Mouse (Mus musculus): ENCODE data around the gene Cdca7. TPM values are rescaled to one million over a fixed set of nuclear protein-coding genes. Genes with fewer than 3 reads are reported as not detected.

Gene Cdca7
- polyA plus RNA-seq, 2 experiments: 45.0 to 48.9 TPM

DNA sequence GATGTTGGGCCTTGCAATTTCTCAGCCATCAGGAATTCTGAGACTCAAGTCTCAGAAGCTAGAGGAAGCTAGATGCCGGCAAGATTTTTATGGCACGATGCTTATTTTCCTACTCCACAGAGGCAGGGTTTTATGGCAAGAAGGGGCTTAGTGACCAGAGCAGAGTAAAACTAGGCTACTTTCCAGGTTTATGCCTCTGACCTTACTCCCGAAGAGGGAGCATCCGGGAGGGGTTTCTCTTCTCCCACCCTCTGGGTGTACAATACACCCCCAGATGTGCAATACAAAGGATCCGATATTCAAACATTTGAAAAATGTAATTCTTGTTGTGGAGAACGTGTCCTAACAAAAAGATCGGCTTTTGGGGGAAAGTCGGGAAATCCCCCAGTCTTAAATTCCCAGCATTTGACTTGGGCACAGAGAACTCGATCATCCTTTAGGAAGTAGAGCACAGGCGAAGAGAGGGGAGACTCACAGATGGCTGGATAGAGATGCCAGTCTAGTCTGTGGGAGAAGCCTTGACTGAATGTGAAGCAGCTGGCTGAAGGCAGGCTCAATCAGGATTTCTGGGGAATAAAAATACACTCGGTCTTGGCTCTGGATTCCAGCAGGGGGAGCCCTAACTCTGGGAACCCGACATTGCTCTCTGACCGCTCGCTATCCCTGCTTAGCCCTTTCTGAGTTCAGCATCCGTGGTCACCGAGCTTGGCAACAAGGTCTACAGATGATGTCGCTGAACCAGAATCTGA, 40.2 kb downstream of the Cdca7 start:
- no peak overlapping the region for H3K4me2 ChIP-seq (ENCODE audit: low read depth)
- TF ChIP-seq CTCF (IDR thresholded peaks at IDR 0.05; ENCODE audit: low read depth) (peak; percentile 78), EP300 (IDR thresholded peaks at IDR 0.05; ENCODE audit: low read depth) (no peak)
- H3K36me3 ChIP-seq (replicated peaks; ENCODE audit: control insufficient read depth, insufficient read depth, low read depth): no peaks in the 10 kb centered on the region
- ATAC-seq (ENCODE audit: insufficient read depth) (no peak), DNase-seq (ENCODE audit: low read depth in 3 of 3, low spot score in 3 of 3) (peak; percentile 4 to 13 (median 10))
- H3K9me3 ChIP-seq (ENCODE audit: control insufficient read depth, low read length): no peaks in the 10 kb centered on the region
- peaks cover 5% of the 10 kb centered on the region for H3K27me3 ChIP-seq (ENCODE audit: control insufficient read depth, insufficient read depth, low read length)
- no peak overlapping the region for H3K27ac ChIP-seq
- no peaks in the 10 kb centered on the region for H3K4me1 ChIP-seq (replicated peaks; ENCODE audit: control insufficient read depth in 2 of 2, insufficient read depth in 2 of 2, low read length in 1 of 2)
- no peak overlapping the region for H3K9ac ChIP-seq (replicated peaks)
- 22% methylated on average over 17 of the region's 17 CpGs for WGBS (ENCODE audit: insufficient replicate concordance)
- H3K4me3 ChIP-seq (ENCODE audit: insufficient read depth in 1 of 2, low read depth in 2 of 2, low read length in 2 of 2): no peak overlapping the region

GRCm38 (mm10) chr2:72516720-72517089, 40.7 kb downstream of the Cdca7 start:
- H3K9me3 ChIP-seq (ENCODE audit: control insufficient read depth, low read length): no peaks in the 10 kb centered on the region
- H3K27ac ChIP-seq: no peak overlapping the region
- H3K4me2 ChIP-seq (ENCODE audit: low read depth): no peak overlapping the region
- no peak for ATAC-seq (ENCODE audit: insufficient read depth)
- no peak overlapping the region for H3K4me3 ChIP-seq (ENCODE audit: insufficient read depth in 1 of 2, low read depth in 2 of 2, low read length in 2 of 2)
- TF ChIP-seq CTCF (IDR thresholded peaks at IDR 0.05; ENCODE audit: low read depth) (no peak), EP300 (IDR thresholded peaks at IDR 0.05; ENCODE audit: low read depth) (no peak)
- H3K4me1 ChIP-seq (replicated peaks; ENCODE audit: control insufficient read depth in 2 of 2, insufficient read depth in 2 of 2, low read length in 1 of 2): no peaks in the 10 kb centered on the region
- H3K9ac ChIP-seq (replicated peaks): no peak overlapping the region
- peaks cover 5% of the 10 kb centered on the region for H3K27me3 ChIP-seq (ENCODE audit: control insufficient read depth, insufficient read depth, low read length)
- 26% methylated on average over 8 of the region's 8 CpGs for WGBS (ENCODE audit: insufficient replicate concordance)
- DNase-seq (ENCODE audit: low read depth in 3 of 3, low spot score in 3 of 3): no peak
- H3K36me3 ChIP-seq (replicated peaks; ENCODE audit: control insufficient read depth, insufficient read depth, low read depth): no peaks in the 10 kb centered on the region

DNA sequence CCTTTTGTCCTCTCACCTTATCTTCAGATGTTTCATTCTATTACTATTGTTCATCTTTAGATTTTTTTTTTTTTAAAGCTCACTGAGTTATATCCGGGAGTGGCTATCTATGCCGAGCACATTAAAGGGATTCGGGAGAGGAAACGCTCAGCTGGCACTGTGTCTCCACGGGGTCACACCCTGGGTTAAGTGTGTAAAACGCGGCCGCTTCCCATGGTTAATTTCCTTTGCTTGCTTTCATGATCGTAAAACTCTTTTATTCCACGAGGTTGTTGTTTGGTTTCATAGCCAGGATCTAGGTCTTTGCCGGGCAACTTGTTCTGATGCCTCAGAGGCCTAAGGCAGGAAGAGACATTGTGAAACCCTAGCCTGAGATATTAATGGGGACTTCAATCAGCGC, 48.1 kb downstream of the Cdca7 start:
- Histone ChIP-seq H3K4me2 (ENCODE audit: low read depth) (no peak overlapping the region), H3K27me3 (ENCODE audit: control insufficient read depth, insufficient read depth, low read length) (no peaks in the 10 kb centered on the region; the same call in 1 of the 2 replicates), H3K27ac (no peak overlapping the region), H3K4me3 (ENCODE audit: insufficient read depth in 1 of 2, low read depth in 2 of 2, low read length in 2 of 2) (no peak overlapping the region), H3K36me3 (replicated peaks; ENCODE audit: control insufficient read depth, insufficient read depth, low read depth) (no peaks in the 10 kb centered on the region), H3K9me3 (ENCODE audit: control insufficient read depth, low read length) (no peaks in the 10 kb centered on the region), H3K4me1 (replicated peaks; ENCODE audit: control insufficient read depth in 2 of 2, insufficient read depth in 2 of 2, low read length in 1 of 2) (no peaks in the 10 kb centered on the region), H3K9ac (replicated peaks) (no peak overlapping the region)
- 52% methylated on average over 12 of the region's 12 CpGs for WGBS (ENCODE audit: insufficient replicate concordance)
- no peak for DNase-seq (ENCODE audit: low read depth in 3 of 3, low spot score in 3 of 3)
- TF ChIP-seq CTCF (IDR thresholded peaks at IDR 0.05; ENCODE audit: low read depth) (no peak), EP300 (IDR thresholded peaks at IDR 0.05; ENCODE audit: low read depth) (no peak)
- no peak for ATAC-seq (ENCODE audit: insufficient read depth)

DNA sequence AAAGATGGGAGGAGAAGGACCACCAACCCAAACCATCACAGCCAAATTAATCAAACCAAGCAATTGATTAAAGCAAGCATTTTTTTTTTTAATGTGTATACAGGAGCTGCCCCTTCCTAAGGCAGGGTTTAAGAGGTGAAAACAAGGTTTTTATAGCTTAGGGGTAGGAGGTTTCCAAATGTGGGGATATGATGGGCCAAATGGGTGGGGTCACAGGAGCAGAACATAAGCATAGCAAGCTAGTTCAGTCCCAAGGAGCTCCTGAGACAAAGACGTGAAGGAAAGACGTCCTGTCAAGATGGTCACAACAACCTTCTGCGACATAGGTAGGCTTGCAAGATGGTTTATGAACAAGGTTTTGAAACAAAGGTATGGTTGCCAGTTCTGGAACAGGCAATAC, 49.6 kb downstream of the Cdca7 start:
- H3K27ac ChIP-seq: no peak overlapping the region
- TF ChIP-seq EP300 (IDR thresholded peaks at IDR 0.05; ENCODE audit: low read depth) (no peak), CTCF (IDR thresholded peaks at IDR 0.05; ENCODE audit: low read depth) (no peak)
- H3K4me1 ChIP-seq (replicated peaks; ENCODE audit: control insufficient read depth in 2 of 2, insufficient read depth in 2 of 2, low read length in 1 of 2): no peaks in the 10 kb centered on the region
- no peak overlapping the region for H3K4me2 ChIP-seq (ENCODE audit: low read depth)
- WGBS (ENCODE audit: insufficient replicate concordance): 61% methylated on average over 3 of the region's 3 CpGs
- no peak overlapping the region for H3K4me3 ChIP-seq (ENCODE audit: insufficient read depth in 1 of 2, low read depth in 2 of 2, low read length in 2 of 2)
- no peaks in the 10 kb centered on the region; the same call in 1 of the 2 replicates for H3K27me3 ChIP-seq (ENCODE audit: control insufficient read depth, insufficient read depth, low read length)
- DNase-seq (ENCODE audit: low read depth in 3 of 3, low spot score in 3 of 3) (no peak), ATAC-seq (ENCODE audit: insufficient read depth) (no peak)
- H3K9me3 ChIP-seq (ENCODE audit: control insufficient read depth, low read length): no peaks in the 10 kb centered on the region
- H3K36me3 ChIP-seq (replicated peaks; ENCODE audit: control insufficient read depth, insufficient read depth, low read depth): no peaks in the 10 kb centered on the region
- no peak overlapping the region for H3K9ac ChIP-seq (replicated peaks)

GRCm38 (mm10) chr2:72529026-72529357, 53.0 kb downstream of the Cdca7 start:
- Histone ChIP-seq H3K27me3 (ENCODE audit: control insufficient read depth, insufficient read depth, low read length) (no peaks in the 10 kb centered on the region; the same call in 1 of the 2 replicates), H3K4me3 (ENCODE audit: insufficient read depth in 1 of 2, low read depth in 2 of 2, low read length in 2 of 2) (no peak overlapping the region), H3K4me1 (replicated peaks; ENCODE audit: control insufficient read depth in 2 of 2, insufficient read depth in 2 of 2, low read length in 1 of 2) (no peaks in the 10 kb centered on the region), H3K4me2 (ENCODE audit: low read depth) (no peak overlapping the region), H3K9me3 (ENCODE audit: control insufficient read depth, low read length) (no peaks in the 10 kb centered on the region), H3K36me3 (replicated peaks; ENCODE audit: control insufficient read depth, insufficient read depth, low read depth) (no peaks in the 10 kb centered on the region), H3K9ac (replicated peaks) (no peak overlapping the region), H3K27ac (no peak overlapping the region)
- ATAC-seq (ENCODE audit: insufficient read depth): no peak
- TF ChIP-seq CTCF (IDR thresholded peaks at IDR 0.05; ENCODE audit: low read depth): no peak
- TF ChIP-seq EP300 (IDR thresholded peaks at IDR 0.05; ENCODE audit: low read depth): no peak
- 62% methylated on average over 10 of the region's 10 CpGs for WGBS (ENCODE audit: insufficient replicate concordance)
- DNase-seq (ENCODE audit: low read depth in 3 of 3, low spot score in 3 of 3): no peak

All from liver, embryonic 14.5 days (tissue).